Mouse (Mus musculus): ENCODE data around the gene Hoxa11.

Gene Hoxa11

DNA sequence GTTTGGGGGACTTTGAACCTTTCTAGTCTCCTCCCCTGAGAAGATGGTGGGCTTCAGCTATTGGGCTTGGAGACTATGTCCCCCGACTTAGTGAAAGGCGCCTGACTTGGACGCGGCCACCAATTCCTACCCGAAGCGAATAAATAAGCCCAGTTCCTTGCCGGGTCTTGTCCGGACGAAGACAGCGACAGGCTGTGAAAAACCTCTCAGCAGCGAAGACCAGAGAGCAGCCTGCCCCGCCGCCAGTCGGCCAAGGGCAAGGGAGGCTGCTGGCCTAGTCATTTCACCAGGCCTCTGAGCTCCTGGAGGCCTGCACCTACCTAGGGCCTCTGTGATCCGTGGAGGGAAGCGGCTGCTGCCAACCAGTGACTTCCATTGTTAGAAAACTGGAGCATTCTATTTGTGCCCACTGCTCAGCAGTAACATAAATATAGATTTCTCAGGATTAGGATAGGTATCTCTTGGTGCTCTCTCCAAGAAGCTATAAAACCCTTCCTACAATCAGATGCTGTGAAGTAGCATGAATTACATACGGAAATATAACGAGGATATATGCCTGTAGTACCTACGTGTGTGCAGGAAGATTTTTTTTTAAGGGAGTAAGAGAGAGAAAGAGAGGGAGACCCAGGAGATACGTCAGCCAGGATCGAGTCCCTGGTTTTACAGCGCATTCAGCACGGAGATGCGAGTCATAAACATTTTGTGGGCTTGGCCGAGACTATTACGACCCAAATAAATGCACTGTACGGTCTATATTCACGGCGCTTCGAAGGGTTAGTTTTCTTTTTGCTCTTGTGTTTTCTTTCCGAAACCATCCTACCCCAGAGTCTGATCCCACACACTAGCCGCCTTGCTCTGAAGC lies 25.4 kb downstream of the Hoxa11 start:
- DNase-seq (ENCODE audit: low read depth, low spot score), result no peak

DNA sequence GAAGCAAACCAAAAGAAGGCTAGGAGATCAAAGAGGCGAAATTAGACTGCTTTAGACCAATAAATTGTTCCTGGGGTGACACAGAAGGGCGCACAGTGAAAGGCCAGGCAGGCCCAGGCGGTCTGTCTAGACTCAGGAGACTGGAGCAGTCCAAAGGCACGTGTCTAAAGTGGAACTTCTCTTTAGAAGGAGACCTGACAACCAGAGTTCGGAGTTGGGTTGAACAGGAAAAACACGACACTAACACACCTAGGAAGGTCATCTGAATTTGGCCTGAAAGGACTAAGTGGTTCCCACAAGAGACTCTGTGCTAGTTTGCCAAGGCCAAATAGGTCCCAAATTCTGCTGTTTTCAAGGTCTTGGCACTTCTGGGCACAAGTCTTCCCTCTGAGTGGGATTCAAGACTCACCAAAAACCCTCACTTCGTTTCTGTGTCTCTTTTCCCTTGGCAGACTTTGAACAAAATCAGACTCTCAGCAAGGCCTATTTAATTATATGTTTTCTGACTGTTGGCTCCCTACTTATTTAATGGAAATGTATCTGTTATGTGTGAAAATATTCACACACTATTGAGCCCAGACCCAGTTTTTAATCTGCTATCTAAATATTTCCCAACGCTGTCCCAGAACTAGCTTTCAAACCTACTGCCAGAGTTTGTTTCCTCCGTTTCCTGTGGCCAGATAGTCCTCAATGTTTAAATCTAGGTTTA lies 26.2 kb downstream of the Hoxa11 start:
- no peak for DNase-seq (ENCODE audit: low read depth, low spot score)

DNA sequence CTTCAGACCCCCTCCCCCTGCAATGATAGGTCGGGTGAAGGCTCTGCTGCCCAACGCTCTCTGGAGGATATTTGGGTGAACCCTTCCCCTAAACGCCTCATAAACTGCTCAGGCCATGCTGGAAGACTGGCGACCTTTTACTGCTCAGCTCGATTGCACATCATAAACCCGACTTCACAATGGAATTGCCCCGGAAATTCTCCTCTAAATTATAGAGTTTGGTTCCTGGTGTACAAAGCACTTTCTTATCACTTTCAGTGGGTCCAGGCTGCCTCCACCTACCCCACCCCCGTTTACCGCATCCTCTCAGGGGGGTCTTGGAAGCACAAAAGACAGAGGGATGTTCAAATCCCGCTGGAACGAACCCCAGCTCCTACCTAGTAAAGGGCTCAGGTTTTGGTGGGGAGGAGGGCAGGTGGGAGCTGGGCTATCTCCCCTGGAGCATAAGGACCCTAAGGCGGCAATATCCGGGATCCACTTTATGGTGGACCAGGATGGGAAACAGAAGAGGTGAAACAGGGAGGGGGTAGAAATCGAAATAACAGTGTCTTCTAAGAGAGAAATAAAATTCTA lies 26.9 kb downstream of the Hoxa11 start:
- no peak for DNase-seq (ENCODE audit: low read depth, low spot score)

DNA sequence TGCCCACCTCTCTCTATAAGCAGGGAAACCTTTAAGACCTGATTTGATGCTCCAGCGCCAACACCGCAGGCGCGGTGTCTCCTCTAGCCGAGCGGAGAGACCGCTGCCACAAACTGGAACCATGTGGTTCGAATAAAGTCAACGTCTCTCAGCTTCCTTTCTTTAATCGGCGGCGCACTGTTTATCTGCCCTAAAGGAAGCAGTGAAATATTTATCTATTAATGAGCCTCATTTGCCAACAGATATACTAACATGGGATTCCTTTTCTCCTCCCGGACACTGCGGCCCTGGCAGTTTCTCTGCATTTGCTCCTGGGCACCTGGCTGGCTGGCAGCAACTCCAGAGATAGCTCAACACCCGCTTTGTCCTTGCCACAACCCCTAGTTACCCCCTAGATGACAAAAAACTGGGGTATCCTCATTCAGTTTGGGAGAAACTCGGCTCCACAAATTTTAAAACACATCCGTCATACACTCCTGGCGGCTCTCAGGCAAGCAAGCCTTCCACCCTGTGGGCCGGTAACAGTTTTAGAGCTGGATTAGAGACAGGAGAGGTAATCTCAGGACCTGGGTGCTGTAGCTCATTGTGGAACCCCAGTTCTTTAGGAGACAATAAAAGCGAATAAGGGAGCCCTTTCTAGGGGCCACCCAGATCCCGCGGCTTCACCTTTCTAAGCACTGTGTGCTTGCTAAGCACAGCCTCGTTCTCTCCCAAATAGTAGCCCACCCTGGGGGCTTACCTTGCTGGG lies 27.5 kb downstream of the Hoxa11 start:
- DNase-seq (ENCODE audit: low read depth, low spot score), result no peak

DNA sequence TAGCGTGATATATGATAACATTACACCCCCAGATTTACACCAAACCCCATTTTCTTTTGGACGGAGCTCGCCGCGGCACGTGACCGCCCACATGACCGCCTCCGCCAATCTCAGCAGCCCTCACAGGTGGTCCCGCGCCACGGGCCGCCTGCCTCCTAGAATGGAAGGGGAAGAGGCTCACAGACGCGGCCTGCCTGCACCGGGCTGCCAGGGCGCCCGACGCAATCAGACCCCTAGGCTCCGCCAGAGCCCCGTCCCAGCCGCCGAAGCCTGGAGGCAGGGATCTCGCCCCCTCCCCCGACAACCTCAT lies 28.2 kb downstream of the Hoxa11 start:
- DNase-seq (ENCODE audit: low read depth, low spot score), result peak; percentile 78

DNA sequence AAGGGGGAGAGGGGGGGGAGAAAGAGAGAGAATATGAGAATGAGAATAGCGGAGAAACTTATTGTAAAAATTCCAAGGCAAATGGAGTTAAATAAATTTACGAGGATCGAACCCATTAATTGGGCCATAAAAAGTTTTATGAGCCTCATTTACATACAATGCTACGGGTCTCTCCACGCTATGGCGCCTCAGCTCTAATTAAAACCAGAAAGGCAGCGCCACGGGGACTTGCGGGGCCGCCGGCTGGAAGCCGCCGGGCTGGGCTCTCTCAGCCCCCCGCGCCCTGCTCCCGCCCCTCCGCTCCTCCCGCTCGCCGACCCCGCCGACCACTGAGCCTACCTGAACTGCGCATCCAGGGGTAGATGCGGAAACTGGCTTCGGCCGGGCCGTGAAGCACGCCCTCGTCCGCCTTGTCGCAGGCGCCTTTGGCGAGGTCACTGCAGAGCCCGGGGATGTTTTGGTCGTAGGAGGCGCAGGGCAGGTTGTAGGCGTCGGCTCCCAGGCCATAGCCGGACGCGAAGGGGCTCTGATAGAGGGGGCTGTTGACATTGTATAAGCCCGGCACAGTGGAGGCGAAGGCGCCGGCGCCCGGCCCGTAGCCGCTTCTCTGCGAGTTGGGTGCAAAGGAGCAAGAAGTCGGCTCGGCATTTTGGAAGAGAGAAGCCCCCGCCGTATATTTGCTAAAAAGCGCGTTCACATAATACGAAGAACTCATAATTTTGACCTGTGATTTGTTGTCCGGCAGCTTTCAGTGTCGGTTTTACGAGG lies 28.7 kb downstream of the Hoxa11 start:
- peak; percentile 22 for DNase-seq (ENCODE audit: low read depth, low spot score)

DNA sequence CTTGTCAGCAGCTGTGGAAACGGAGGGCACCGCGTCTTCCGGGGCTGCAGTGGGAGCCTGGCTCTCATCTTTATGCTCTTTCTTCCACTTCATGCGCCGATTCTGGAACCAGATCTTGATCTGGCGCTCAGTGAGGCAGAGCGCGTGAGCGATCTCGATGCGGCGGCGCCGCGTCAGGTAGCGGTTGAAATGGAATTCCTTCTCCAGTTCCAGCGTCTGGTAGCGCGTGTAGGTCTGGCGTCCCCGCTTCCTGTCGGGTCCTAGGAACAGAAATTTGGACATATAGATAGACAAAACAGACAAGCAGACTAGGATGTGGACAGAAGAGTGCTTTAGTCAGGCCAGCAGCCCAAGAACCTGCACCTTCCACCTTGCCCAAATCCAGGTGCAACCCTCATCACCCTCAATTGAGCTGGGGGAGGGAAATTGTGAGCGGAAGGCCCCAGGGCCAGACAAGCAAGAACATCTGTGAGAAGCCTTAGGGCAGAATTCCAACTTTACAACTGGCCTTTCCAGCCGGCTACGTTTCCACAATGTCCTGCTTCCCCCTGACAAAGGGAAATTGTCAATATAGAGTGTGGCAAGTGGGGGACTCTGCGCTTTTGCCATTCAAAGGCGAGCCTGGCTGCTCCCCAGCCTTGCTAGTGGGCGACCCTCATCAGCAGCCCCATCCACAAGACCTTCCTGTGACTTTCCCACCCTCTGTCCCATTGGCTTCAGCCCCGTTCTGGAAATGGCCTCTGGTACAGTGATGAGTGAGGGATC lies 29.7 kb downstream of the Hoxa11 start:
- no peak for DNase-seq (ENCODE audit: low read depth, low spot score)

DNA sequence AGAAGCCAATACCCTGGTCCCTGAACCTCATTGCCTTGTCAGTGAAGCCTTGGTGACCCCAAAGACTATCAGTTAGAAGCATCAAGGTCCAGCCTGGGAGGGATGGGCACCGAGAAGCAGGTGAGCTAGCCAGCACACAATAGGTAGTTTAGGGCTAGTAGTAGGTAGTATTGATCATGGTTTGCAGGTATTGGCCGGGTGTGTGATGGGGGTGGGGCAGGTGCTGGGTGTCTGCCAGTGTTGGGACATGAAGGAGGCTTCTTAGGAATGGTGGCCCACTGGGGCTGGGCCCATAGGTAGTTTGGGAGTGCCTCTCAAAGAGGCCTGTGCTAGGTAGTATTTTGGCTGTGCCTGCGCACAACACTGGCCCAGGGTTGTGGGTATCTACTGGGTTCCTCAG lies 30.5 kb downstream of the Hoxa11 start:
- DNase-seq (ENCODE audit: low read depth, low spot score), result no peak

DNA sequence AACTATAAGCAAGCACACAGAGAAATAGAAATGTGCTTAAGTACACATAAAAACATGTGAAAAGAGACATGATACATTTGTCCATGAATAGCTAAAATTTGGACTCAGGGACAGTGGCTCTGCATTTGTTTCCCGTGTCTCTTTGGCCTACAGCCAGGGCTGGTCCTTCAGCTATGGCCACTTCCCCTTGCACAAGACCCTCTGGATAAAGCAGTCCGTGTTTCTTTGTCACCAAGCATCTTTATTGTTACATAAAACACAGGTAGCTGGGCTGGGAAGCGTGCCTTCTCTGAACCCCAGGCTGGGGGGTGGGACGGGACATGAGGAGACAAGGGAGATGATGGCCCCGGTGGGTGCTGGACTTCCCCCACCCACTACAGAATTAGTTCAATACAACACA lies 31.3 kb downstream of the Hoxa11 start:
- peak; percentile 35 for DNase-seq (ENCODE audit: low read depth, low spot score)

DNA sequence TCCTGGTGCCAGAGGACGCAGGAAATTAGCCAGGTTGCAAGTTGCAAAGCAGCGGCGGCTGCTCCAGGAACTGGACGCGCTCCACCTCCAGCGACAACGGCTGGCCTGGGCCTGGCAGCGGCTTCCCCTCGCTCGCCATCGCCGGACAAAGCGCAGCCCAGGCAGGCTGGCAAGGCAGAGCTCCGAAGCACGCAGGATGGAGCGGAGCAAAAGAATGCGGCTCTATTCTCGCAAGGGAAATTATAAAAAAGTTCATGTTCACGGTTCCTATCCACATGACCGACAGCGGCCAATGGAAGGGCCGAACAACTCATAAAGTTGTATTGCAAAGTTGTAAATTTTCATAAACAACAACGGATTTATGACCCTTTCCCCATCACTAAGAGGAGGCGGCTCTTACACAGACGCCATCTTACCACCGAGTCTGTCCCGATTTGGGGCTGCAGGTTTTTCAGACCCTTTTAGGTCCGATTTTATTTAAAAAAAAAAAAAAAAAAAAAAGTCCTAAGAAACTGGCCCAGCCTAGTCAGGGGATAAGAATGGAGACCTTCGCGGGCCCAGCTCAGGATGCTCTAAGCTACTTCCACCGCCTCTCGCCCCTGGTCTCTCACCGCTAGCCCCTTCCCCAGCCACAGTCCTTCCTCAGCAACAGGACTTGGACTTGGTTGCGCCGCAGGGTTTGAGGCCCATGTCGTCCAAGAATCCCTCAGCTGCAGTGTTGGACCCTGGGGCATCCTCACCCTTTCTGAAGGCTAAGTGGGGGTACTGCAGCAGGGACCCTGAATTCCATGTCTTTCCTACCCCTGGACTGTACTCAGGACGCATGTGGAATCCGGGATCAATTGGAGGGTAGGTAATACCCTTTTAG lies 32.3 kb downstream of the Hoxa11 start, which contains the start of the genes Hoxa3 and Gm28308:
Gene Hoxa3 (minus strand): TSS at position 218 of the 868 bp plus-strand sequence.
Gene Gm28308 (minus strand): TSS at position 221 of the 868 bp plus-strand sequence.
- DNase-seq (ENCODE audit: low read depth, low spot score), result peak; percentile 94

DNA sequence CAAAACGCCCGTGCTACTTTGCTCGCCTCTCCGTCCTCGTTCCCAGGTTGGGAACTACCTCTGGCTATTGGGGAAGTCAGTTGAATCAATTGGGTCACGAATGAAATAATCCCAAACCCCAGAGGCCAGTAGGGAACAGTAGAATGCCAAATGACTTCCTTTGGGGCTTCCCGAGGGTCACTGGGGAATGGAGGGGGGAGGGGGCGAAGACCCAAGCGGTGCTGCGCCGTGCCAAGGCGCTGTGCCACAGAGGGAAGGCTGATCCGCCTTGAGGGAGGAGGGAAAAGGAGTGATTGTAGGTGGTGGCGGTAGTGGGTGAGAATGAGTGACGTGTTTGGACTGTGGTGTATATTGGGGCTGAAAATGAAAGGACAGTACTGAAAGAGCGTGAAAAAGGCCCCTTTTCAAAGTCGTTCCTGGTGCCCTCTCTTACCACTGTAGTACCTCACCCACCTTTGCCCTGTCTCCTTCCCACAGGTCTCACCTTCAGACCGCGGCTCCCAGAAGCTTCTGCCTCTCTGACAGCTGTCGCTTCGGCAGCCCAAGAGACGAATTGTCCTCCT lies 33.0 kb downstream of the Hoxa11 start:
- peak; percentile 80 for DNase-seq (ENCODE audit: low read depth, low spot score)

DNA sequence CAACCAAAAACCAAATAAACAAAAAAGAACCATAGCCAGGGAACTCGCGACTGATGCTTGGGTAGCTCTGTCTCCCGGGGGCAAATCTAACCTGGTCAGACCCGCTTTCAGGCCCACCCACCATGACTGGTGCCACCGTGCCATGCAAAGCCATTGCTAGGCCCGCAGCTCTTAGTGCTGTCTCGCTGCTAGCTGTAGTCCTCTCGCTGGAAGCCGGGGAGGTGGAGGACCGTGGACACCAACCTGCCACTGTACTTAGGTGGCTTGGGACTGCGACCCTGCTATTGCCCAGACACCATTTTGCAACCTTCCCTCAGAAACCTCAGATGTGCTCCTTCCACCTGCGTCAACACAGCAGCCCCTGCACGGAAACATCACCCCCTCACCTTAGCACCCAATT lies 33.6 kb downstream of the Hoxa11 start:
- peak; percentile 54 for DNase-seq (ENCODE audit: low read depth, low spot score)

DNA sequence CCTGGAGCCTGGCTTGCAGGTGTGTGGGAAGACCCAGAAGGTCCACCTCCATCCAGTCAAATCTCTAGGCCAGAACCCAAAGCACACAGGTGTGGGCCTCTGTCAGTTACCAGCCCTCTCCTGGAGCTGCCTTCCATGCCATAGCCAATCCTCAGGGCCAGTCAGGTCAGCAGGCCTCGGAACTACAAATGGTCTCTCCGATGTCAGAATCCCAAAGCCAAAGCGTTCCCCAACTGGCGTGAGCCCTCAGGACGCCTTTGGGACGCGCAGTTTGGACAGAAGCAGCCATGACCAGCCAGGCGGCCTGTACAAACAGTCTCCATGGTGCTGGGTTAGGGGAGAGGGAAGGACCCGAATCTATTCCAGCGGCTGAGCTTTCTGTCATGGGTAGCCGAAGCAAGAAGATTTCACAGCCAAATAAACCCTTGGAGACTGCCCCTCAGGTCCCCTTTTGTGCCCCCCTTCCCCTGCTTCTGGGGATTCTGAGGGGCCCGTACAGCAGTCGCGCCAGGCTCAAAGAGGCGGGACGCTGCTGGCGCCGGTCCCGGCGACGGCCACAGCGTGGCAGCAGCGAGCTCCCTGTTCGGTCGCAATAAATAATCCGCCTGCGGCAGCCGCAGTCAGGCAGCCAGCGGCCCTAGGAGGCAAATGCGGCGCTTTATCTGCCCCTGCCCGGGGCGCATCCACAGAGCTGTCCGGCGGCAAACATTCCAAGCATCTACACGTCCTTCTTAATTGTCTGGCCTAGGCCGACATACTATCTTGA lies 34.3 kb downstream of the Hoxa11 start:
- DNase-seq (ENCODE audit: low read depth, low spot score), result peak; percentile 86

DNA sequence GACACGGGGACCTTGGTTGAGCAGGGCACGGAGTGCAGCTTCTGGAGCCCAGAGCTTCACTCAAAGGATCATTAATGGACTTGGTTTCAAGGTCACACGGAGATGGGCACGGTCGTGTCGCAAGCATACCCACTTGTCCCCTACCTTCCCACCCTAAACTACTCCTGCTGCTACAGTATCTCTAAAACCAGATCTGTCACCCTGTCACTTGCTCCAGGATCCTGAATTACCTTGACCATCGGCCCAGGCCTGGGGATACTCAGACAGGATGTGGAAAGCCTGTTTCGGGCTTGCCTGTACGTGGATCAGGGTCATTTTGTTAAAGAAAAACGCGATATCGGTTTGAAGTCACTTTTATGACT lies 35.9 kb downstream of the Hoxa11 start:
- no peak for DNase-seq (ENCODE audit: low read depth, low spot score)

DNA sequence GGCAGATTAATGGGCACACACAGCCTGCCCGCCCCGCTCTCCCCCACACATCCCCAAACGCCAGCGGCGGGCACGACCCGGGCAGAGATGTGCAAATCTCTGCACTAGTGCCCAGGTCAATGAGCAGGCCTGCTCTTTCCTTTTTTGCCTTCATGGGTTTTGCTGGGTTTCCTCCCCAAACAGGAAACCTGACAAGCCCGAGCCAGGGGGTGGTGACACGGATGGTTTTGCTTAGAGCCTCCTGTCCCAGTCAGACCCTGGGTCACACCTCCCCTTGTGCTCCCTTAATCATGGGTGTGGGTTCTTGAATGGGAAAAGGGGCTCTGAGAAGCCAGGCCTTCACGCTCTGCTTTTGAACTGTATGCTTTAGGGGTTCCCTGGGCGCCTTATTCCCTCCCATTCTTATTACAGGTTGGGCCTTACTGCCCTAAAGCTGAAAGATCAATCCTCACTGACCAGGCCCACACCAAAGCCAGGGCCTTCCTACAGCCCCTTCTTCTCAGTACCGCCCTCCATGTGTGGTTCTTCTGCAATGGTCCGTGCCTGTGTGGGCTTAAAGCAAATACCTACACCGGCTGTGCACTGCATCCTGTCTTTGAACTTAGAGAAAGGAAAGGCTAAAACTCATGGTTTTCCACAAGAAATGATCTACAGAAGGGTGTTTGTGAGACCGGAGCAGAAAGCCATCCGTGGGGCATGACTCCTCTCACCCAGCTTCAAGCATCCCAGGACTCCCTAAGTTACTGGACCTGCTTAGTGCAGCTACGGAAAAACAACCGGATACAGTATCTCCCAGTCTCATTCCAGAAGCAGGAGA lies 36.5 kb downstream of the Hoxa11 start:
- DNase-seq (ENCODE audit: low read depth, low spot score), result no peak

DNA sequence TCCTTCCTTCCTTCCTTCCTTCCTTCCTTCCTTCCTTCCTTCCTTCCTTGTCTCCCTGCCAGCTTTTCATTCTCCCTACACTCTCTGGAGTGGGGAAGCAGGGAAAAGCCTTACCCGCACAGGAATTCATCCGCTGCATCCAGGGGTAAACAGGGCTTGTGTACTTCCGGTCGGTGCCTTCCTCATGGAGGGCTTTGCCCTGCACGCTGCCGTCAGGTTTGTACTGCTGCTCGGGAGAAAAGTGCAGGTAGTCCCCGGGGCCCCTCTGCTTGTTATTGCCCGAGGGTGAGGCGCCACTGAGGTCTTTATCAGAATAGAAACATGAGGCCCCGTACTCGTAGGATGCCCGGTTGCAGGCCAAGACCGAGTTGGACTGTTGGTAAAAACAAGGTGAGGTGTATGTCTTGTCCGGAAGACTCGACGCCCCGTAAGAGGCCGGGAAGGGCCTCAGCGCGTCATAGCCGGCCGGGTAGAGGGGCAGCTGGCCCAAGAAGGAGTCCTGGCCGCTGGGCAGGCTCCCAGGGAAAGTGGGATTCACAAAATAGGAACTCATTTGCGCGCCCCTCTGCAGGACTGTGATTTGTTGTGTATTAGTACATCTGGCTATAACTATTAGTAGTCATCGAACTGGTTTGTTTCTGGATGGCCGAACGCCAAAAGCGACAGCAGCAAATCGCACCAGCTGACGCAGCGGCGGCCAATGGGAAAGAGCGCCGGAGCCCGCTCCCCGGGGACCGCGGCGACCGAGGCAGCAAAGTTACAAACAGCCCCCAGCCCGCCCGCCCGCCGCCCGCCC lies 37.3 kb downstream of the Hoxa11 start, which contains the start of gene Hoxa6:
Gene Hoxa6 (minus strand): TSS at position 651 of the 796 bp plus-strand sequence.
- DNase-seq (ENCODE audit: low read depth, low spot score), result no peak

DNA sequence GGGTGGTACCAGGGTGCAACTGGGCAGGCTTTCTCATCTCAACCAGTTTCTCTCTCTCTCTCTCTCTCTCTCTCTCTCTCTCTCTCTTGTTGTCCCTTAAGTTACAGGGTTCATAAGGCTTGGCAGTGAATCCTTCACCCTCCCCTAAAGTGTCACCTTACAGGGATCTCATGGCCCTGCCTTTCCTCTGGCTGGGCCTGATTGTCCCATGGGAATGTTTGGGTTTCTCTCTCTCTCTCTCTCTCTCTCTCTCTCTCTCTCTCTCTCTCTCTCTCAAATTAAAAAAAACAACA lies 38.0 kb downstream of the Hoxa11 start:
- no peak for DNase-seq (ENCODE audit: low read depth, low spot score)
